8 mouse cellular contexts compared by ENCODE assay signal in genomic region chr11:70525184-70525678, GRCm38 (mm10). TPM values are rescaled to one million over a fixed set of nuclear protein-coding genes. Genes with fewer than 3 reads are reported as not detected.
DNase-seq lines count a peak whose midpoint lies in the region; ATAC-seq lines count a peak whose summit lies in the region.

Gene Psmb6, plus strand, starts transcription at chr11:70525367.

- H3K36me3 ChIP-seq in forebrain, embryonic 14.5 days (ENCODE audit: control insufficient read depth, insufficient read depth, low read length): peaks cover 31% of the 10 kb centered on the region
- H3K36me3 ChIP-seq in neural tube, embryonic 15.5 days: peaks cover 30% of the 10 kb centered on the region

- 1% methylated on average over 25 of the region's 26 CpGs for WGBS in forebrain, embryonic 14.5 days
- WGBS in neural tube, embryonic 15.5 days: under 1% methylated on average over 25 of the region's 26 CpGs

- H3K9me3 ChIP-seq in forebrain, embryonic 14.5 days (replicated peaks; ENCODE audit: control insufficient read depth, low read length): no peaks in the 10 kb centered on the region
- H3K9me3 ChIP-seq in neural tube, embryonic 15.5 days (replicated peaks): no peaks in the 10 kb centered on the region

- H3K4me1 ChIP-seq in forebrain, embryonic 14.5 days (ENCODE audit: control insufficient read depth, insufficient read depth, low read length): peaks cover 4% of the 10 kb centered on the region; the same call in 1 of the 2 replicates
- peaks cover 23% of the 10 kb centered on the region for H3K4me1 ChIP-seq in neural tube, embryonic 15.5 days

- H3K27ac ChIP-seq in forebrain, embryonic 14.5 days (ENCODE audit: low read depth, low read length): no peak within 1 kb of the TSS
- peak within 1 kb of the TSS; percentile 69 for H3K27ac ChIP-seq in neural tube, embryonic 15.5 days (replicated peaks)

- peak within 1 kb of the TSS; percentile 69 for H3K9ac ChIP-seq in forebrain, embryonic 14.5 days (ENCODE audit: low read length)
- H3K9ac ChIP-seq in neural tube, embryonic 15.5 days (replicated peaks): peak within 1 kb of the TSS; percentile 66

- H3K27me3 ChIP-seq in forebrain, embryonic 14.5 days (replicated peaks; ENCODE audit: control insufficient read depth, insufficient read depth, low read length): no peaks in the 10 kb centered on the region
- no peaks in the 10 kb centered on the region for H3K27me3 ChIP-seq in neural tube, embryonic 15.5 days (replicated peaks)

- peak; percentile 96 for ATAC-seq in forebrain, embryonic 14.5 days
- peak; percentile 94 for ATAC-seq in neural tube, embryonic 15.5 days (ENCODE audit: low FRiP score)

- intact Hi-C loops in heart, postnatal 14 days (cut with DNase I): no loop called here

- peak within 1 kb of the TSS; percentile 66 for H3K4me2 ChIP-seq in forebrain, embryonic 14.5 days (ENCODE audit: low read length)
- H3K4me2 ChIP-seq in neural tube, embryonic 15.5 days: peak within 1 kb of the TSS; percentile 86

- DNase-seq in ES-CJ7 (ENCODE audit: low read depth, low spot score): peak; percentile 99
- DNase-seq in cerebellum, adult 11 months: peak; percentile 88
- peak; percentile 99 for DNase-seq in forebrain, embryonic 14.5 days (ENCODE audit: low spot score)
- peak; percentile 84 to 90 for DNase-seq in heart, postnatal 14 days
- peak; percentile 94 for DNase-seq in layer of hippocampus, adult 11-12 months (ENCODE audit: low spot score)
- DNase-seq in lung, adult 18-20 months: peak; percentile 95 to 97
- DNase-seq in testis, postnatal 14 days (ENCODE audit: low spot score): peak; percentile 97

- peak within 1 kb of the TSS; percentile 62 for H3K4me3 ChIP-seq in forebrain, embryonic 14.5 days (ENCODE audit: low read depth, low read length)
- H3K4me3 ChIP-seq in neural tube, embryonic 15.5 days (replicated peaks): peak within 1 kb of the TSS; percentile 69

RNA-seq across cellular contexts. Expression of gene Psmb6, which starts in this region (rescaled TPM):
- polyA plus RNA-seq in forebrain, embryonic 14.5 days (2014; fragmentation: Nextera tagmentation; extraction: Ambion mirVana): 841 and 1,034 TPM in 2 replicates
- 100 to 1,000 TPM; 231 to 238 TPM for total RNA-seq in heart, postnatal 14 days (2021)
- polyA plus RNA-seq in neural tube, embryonic 15.5 days (2015; fragmentation: Nextera tagmentation; extraction: Ambion mirVana): 756 and 815 TPM in 2 replicates
